Mouse (Mus musculus) olfactory bulb, adult 2 months (tissue): ENCODE data around the gene Naaladl2.

Experiments used
- CTCF ChIP-seq: fragments of 200-500 bp; IDR thresholded peaks from 2 replicates; pipeline ENCODE4 v1.5.1; 2012; ENCODE audit warnings: low read depth, mild to moderate bottlenecking, low read length, moderate library complexity; ENCODE audit not compliant: insufficient read depth
- POLR2A ChIP-seq: fragments of 200-500 bp; IDR thresholded peaks from 2 replicates; pipeline ENCODE4 v1.6.1; 2012; ENCODE audit warnings: mild to moderate bottlenecking, low read depth, low read length, moderate library complexity; ENCODE audit not compliant: insufficient read depth

DNA sequence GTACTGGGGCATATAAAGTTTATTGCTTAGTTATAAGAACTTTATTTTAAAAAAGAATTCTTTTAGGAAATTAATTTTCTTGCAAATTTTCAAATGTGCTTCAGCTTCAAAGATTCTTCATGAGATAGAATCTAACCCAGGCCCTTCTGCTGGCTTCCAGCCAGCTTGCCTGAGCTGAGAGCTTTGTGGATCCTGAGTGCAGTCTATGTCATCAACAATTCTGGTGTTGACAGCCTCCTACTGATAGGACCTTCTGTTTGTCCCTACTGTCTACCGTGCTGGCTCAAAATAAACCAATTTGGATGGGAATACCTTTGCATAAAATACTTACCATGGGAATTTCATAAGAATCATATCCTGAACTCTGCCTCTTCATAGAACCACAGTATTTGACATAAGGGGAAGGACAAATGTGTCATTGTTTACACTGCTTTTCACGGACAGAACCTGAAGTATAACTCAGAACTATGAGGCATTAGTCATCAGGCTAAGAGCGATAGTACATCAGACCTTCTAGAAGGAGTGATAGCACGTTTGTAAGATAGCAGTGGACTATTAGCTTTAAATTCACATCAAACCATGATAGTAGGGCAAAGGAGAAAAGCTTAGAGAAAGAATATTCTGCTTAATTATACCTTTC is 829.3 kb downstream of the Naaladl2 start:
- TF ChIP-seq POLR2A (no peak), CTCF (no peak)
